Mouse (Mus musculus) brain, embryonic 14.5 days (tissue): ENCODE measurements around the gene Nrxn1.

Experiments used
- CTCF ChIP-seq: fragments of 200-500 bp; IDR thresholded peaks from 2 replicates; pipeline ENCODE4 v1.5.1; 2012; ENCODE audit warnings: inconsistent platforms, mild to moderate bottlenecking, moderate library complexity, borderline replicate concordance; ENCODE audit not compliant: insufficient read depth, insufficient read length; ENCODE audit errors: extremely low read depth
- POLR2A ChIP-seq: fragments of 200-500 bp; IDR thresholded peaks from 2 replicates; pipeline ENCODE4 v1.6.1; 2012; ENCODE audit warnings: mild to moderate bottlenecking, inconsistent platforms, borderline replicate concordance; ENCODE audit not compliant: poor library complexity, insufficient read depth, insufficient read length, severe bottlenecking; ENCODE audit errors: extremely low read depth

GRCm38 (mm10) chr17:91074780-91075179 is 18.1 kb downstream of the Nrxn1 start:
- no peak for TF ChIP-seq CTCF
- no peak for TF ChIP-seq POLR2A
